Mouse (Mus musculus) cortical plate, adult 2 months (tissue): Measurements from ENCODE around the gene Dnajc17. TPM values are rescaled to one million over a fixed set of nuclear protein-coding genes. Genes with fewer than 3 reads are reported as not detected.

Experiments used
- H3K27ac ChIP-seq: fragments of 200-500 bp; 2 replicates; pipeline ENCODE4 v1.5.1; 2012; ENCODE audit warnings: low read length, control low read depth, inconsistent platforms; ENCODE audit not compliant: insufficient read depth
- H3K4me1 ChIP-seq: fragments of 200-500 bp; 2 replicates; pipeline ENCODE4 v1.6.1; 2011; ENCODE audit warnings: low read length; ENCODE audit not compliant: control insufficient read depth, insufficient read depth
- H3K4me3 ChIP-seq: fragments of 200-500 bp; 2 replicates; pipeline ENCODE4 v1.5.1; 2011; ENCODE audit warnings: mild to moderate bottlenecking, low read length, control low read depth; ENCODE audit not compliant: insufficient read depth
- CTCF ChIP-seq: fragments of 200-500 bp; IDR thresholded peaks from 2 replicates; pipeline ENCODE4 v1.5.1; 2011; ENCODE audit warnings: mild to moderate bottlenecking, control low read depth, low read length; ENCODE audit not compliant: insufficient read depth; ENCODE audit errors: extremely low read depth
- POLR2A ChIP-seq: fragments of 200-500 bp; IDR thresholded peaks from 2 replicates; pipeline ENCODE4 v1.6.1; 2011; ENCODE audit warnings: mild to moderate bottlenecking, low read length, control low read depth; ENCODE audit not compliant: insufficient read depth; ENCODE audit errors: extremely low read depth
- polyA plus RNA-seq: library from polyadenylated mRNA; depleted of rRNA; stranded (reverse); fragments of >200 nt; gene quantifications from 2 replicates; pipeline ENCODE4 v1.2.3, GENCODE M21; 2012; rRNA removed

Dnajc17 gene
- 25.8 and 25.9 TPM in 2 replicates for polyA plus RNA-seq

DNA sequence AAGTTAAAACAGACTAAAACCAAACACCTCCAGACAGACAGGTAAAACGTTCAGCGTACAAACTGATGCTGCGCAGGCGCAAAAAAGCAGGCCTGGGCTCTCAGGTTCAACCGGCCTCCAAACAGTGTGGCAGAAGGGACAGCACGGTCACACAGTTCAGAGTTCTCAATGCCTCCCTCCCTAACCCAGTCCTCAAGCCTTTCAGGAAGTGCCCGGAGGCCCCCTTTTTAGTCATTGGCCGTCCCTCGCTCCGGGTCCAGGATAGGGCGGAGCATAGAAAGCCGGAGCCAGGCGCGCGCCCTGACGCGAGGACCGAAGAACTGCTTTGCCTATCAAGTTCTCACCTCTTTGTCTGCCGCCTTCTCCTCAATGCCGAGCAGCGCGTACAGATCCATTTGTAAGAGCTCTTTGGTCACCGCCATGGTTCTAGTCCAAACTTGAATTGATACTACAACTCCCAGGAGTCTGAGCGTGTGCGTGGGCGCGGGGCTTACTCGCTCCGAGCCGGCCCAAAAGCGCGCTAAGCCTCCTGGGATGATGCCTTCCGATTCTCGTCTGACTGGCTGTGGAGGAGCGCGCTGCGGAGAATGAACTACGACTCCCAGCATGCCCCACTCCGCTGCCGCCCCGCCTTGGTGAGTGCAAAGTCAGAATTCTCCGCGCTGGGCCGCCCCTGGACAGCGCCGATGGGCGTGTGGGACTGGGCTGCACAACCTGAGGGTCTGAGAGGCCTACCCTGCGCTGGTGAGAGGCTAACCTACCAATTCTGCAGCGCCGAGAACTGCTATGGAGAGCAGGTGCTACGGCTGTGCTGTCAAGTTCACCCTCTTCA, at the start of gene Dnajc17, which contains the start of gene Zfyve19:
Gene Dnajc17, minus strand, starts transcription at position 452 of the 832 bp plus-strand sequence.
Gene Zfyve19, plus strand, starts transcription at position 274 of the 832 bp plus-strand sequence.
- TF ChIP-seq POLR2A (peak; percentile 74), CTCF (no peak)
- Histone ChIP-seq H3K4me3 (peak within 1 kb of the TSS; percentile 70), H3K27ac (peak within 1 kb of the TSS; percentile 68), H3K4me1 (no peaks in the 10 kb centered on the region)

DNA sequence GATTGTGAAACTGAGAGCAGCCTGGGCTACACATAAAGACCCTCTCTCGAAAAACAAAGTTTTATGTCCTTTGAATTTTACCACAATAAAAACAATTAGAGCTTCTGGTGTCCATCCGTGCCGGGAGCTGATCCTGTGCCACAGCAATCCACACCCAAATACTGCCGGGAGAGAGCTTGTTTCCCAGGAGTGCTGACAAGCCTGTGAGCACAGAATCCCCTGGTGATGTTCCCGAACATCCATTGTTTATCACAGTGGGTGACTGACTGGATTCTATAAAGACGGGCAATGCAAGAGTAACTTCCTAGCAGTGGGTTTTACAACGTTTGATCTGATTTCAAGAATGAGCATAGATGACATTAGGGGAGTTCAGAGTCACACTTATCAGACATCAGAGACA, 46.4 kb upstream of the Dnajc17 start:
- no peak overlapping the region for H3K27ac ChIP-seq
- H3K4me1 ChIP-seq, result no peaks in the 10 kb centered on the region
- no peak for TF ChIP-seq POLR2A
- TF ChIP-seq CTCF, result no peak
- H3K4me3 ChIP-seq, result no peak overlapping the region

DNA sequence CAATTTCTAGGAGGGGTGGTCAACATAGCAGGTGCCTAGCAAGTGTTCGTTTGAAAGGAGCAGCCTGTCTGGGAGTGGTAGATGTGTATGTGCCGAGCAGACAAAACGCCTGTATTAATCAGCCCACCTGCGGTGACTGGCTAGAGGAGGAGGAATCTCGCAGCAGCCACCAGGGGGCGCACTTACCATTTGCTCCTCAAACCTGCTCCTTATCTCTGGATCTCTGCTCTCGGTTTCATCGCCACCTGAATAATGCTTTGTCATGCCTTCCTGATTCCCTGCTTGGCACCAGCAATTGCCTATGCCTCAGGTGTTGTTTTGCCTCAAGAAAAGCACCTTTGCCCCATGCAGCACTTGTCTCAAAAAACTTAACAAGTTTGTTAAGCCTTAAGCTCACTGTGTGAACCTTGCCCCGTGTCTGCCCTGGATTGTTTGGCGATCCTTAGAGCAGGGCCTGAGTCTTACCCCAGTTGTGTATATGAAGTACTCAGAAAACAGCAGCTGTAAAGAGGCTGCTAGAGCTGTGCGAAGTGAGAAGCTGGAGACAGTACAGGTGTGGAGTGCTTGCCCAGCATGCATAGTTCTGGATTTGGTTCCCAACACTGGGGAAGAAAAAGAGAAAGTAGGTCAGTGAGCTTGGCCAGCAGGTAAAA, 42.4 kb upstream of the Dnajc17 start:
- H3K27ac ChIP-seq, result no peak overlapping the region
- H3K4me3 ChIP-seq, result no peak overlapping the region
- TF ChIP-seq CTCF (peak; percentile 83), POLR2A (no peak)
- H3K4me1 ChIP-seq, result no peaks in the 10 kb centered on the region

DNA sequence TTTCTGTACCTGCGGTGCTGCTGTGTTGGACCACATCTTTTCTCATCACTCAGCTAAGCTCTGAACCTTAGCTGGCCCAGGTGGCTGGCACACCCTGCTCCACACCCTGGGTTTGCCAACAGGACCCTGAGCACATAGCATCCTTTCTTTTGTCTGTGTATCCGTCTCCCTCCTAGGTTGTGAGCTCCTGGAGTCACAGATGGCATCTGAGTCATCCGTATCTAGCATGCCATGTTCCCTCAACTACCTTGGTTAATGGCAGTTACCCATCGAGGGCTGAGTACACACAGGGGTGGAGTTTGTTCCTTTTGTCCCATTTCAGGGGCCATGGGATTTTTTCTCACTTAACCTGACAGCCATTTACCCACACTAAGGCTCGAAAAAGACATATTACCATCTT, 41.8 kb upstream of the Dnajc17 start:
- Histone ChIP-seq H3K4me3 (no peak overlapping the region), H3K4me1 (no peaks in the 10 kb centered on the region), H3K27ac (no peak overlapping the region)
- TF ChIP-seq CTCF (no peak), POLR2A (no peak)

DNA sequence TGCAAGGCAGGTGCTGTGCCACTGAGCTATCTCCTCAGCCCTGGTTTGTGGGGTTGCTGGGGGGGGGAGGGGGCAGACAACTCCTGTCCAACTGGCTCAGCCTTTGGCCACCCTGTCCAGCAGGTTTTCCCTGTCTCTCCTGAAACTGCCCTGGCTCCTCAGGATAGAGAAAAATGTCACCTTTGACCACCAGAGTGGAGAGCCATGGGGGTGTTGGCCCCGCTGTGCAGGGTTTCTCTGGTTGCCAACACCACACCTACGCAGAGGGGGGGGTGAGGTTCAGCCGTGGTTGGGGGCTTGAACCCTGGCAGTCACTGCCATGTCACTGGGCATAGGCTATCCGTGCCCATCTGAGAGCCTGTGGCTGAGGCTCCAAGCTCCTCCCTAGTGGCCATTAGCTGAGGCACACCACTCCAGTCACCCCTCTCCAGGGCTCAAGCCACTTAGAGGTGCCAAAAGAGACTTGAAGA, 41.0 kb upstream of the Dnajc17 start:
- Histone ChIP-seq H3K4me3 (no peak overlapping the region), H3K4me1 (no peaks in the 10 kb centered on the region), H3K27ac (no peak overlapping the region)
- TF ChIP-seq POLR2A, result no peak
- TF ChIP-seq CTCF, result no peak

DNA sequence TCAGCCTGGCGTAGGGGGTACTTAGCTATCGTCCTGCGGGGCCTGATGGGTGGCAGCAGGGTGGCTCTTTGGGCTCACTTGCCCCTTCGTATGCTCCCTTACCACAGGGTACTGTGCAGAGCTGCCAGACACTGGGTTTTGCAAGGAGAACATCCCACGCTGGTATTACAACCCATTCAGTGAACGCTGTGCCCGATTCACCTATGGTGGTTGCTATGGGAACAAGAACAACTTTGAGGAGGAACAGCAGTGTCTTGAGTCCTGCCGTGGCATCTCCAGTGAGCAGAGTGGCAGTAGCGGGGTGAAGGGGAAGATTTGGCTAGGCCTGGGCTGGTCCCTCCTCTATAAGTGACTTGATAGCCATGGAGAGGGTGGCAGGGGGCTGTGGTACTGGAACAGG, 39.3 kb upstream of the Dnajc17 start:
- H3K27ac ChIP-seq, result no peak overlapping the region
- no peak overlapping the region for H3K4me3 ChIP-seq
- no peaks in the 10 kb centered on the region for H3K4me1 ChIP-seq
- TF ChIP-seq POLR2A, result no peak
- TF ChIP-seq CTCF, result no peak

DNA sequence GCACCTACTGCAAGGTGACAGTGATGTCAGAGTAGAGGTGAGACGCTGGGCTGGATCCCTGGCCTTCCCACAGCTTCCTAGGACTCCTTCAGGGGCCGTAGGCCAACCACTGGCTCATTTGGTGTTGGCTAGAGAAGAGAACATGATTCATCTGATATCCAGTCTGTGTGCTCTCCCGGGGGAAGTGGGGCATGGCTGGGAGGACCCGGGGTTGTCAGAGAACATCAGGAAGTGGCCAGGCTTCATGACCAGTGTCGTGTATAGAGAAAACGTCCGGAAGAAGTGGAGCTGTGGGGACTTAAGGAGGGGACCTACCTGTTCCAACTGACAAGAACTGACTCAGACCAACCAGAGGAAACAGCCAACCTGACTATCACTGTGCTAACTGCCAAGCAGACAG, 36.7 kb upstream of the Dnajc17 start:
- Histone ChIP-seq H3K27ac (no peak overlapping the region), H3K4me1 (0 out of 2 replicates have a peak, but pooled peaks cover 2% of the 10 kb centered on the region), H3K4me3 (no peak overlapping the region)
- no peak for TF ChIP-seq POLR2A
- TF ChIP-seq CTCF, result no peak

DNA sequence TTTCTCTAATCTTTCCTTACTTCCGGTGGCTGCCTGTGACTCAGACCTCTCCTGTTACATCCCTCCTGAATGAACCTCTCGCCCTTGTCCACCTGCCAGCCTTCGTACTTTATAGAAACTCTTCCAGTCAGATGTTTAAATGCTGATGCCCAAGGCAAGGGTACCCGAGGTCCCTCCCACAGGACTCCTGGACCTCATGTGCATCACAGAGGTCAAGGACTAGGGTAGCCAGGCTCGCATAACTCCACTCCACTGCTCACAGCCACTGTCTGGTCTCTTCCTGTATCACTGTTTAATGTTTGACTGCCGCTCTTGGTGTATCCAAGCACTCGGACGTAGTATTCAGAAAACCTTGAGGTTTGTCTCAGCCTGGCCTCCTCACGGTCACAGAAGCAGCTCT, 34.0 kb upstream of the Dnajc17 start:
- H3K4me1 ChIP-seq, result 0 out of 2 replicates have a peak, but pooled peaks cover 2% of the 10 kb centered on the region

DNA sequence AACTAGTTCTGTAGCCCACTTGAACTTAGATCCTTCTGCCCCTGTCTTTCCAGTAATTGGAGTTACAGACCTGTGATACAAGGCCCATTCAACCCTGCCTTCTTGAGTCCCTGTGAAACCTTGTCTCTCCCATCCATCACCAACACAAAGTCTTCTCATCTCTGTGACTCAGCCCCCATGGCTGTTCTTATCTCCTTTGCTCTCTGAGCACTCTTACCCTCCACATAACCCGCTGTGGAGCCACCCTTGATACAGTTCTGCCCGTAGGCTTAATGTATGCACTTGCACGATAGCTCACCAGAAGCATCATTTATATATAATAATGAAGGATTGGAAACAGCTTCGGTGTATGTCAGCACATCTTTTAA, 32.2 kb upstream of the Dnajc17 start:
- no peak overlapping the region for H3K27ac ChIP-seq
- H3K4me3 ChIP-seq, result no peak overlapping the region
- no peak for TF ChIP-seq CTCF
- no peak for TF ChIP-seq POLR2A
- H3K4me1 ChIP-seq, result 0 out of 2 replicates have a peak, but pooled peaks cover 2% of the 10 kb centered on the region

More for the DNA sequence above, 34.0 kb upstream of the Dnajc17 start:
- Histone ChIP-seq H3K4me3 (no peak overlapping the region), H3K27ac (no peak overlapping the region)
- TF ChIP-seq POLR2A, result no peak
- TF ChIP-seq CTCF, result no peak
